ENCODE assay signal across 24 mouse cellular contexts in genomic region chr1:181315350-181315749, GRCm38 (mm10). TPM values are rescaled to one million over a fixed set of nuclear protein-coding genes. Genes with fewer than 3 reads are reported as not detected.
A peak's percentile ranks its signal among the peaks of the same experiment; 100 is the strongest.
DNase-seq lines count a peak whose midpoint lies in the region; ATAC-seq and TF ChIP-seq lines count a peak whose summit lies in the region.
"Had no signal": no experiment of that assay in that cellular context is flagged by ENCODE, and none has a peak within 500 bp of the region (broad histone marks: within the 10 kb centered on the region; RNA-seq: fewer than 3 reads in every experiment).

No protein-coding gene starts in this region.

- H3K4me2 ChIP-seq in lung, postnatal 0 days (replicated peaks; ENCODE audit: low read depth, low read length), result no peak overlapping the region
- H3K4me2 ChIP-seq: embryonic facial prominence, embryonic 12.5 days; forebrain, embryonic 13.5 days; forebrain, embryonic 15.5 days had no signal

- H3K27ac ChIP-seq in lung, postnatal 0 days (ENCODE audit: low read length), result no peak overlapping the region
- H3K27ac ChIP-seq: embryonic facial prominence, embryonic 10.5 days; embryonic facial prominence, embryonic 12.5 days; forebrain, embryonic 13.5 days; forebrain, embryonic 15.5 days had no signal

- no peaks in the 10 kb centered on the region for H3K36me3 ChIP-seq in lung, postnatal 0 days (ENCODE audit: insufficient read depth, low read length)
- H3K36me3 ChIP-seq: embryonic facial prominence, embryonic 10.5 days; embryonic facial prominence, embryonic 12.5 days; forebrain, embryonic 15.5 days; G1E had no signal

- H3K9ac ChIP-seq in lung, postnatal 0 days (replicated peaks; ENCODE audit: low read depth), result no peak overlapping the region
- H3K9ac ChIP-seq: embryonic facial prominence, embryonic 12.5 days; forebrain, embryonic 13.5 days; forebrain, embryonic 15.5 days had no signal

- peak; percentile 60; the same call in 1 of the 2 replicates for ATAC-seq in lung, postnatal 0 days
- ATAC-seq: activated CD4-positive, CD25-positive, alpha-beta regulatory T cell, adult 4 months; CD4-positive, CD25-positive, alpha-beta regulatory T cell, adult 4 months; forebrain, embryonic 13.5 days; forebrain, embryonic 15.5 days; Patski had no signal

- 61% methylated on average over 3 of the region's 3 CpGs for WGBS in lung, postnatal 0 days

- no peaks in the 10 kb centered on the region for H3K27me3 ChIP-seq in lung, postnatal 0 days (replicated peaks; ENCODE audit: insufficient read depth, low read length)
- H3K27me3 ChIP-seq: CH12.LX; embryonic facial prominence, embryonic 12.5 days; forebrain, embryonic 13.5 days; forebrain, embryonic 15.5 days had no signal

- no peaks in the 10 kb centered on the region for H3K4me1 ChIP-seq in lung, postnatal 0 days (ENCODE audit: insufficient read depth, low read depth, low read length)
- H3K4me1 ChIP-seq: embryonic facial prominence, embryonic 10.5 days; forebrain, embryonic 13.5 days; forebrain, embryonic 15.5 days had no signal

- peak; percentile 49; the same call in 1 of the 2 replicates for TF ChIP-seq EP300 in lung, postnatal 0 days (IDR thresholded peaks at IDR 0.05)

- DNase-seq in heart, adult 11 months, result peak; percentile 9
- DNase-seq in heart, adult 9 months (ENCODE audit: low spot score in 2 of 2), result no peak
- peak; percentile 16 for DNase-seq in lung, postnatal 0 days (ENCODE audit: low spot score)
- DNase-seq in lung, postnatal 4 days, result no peak
- DNase-seq in lung, postnatal 36 days, result peak; percentile 21
- DNase-seq in lung, postnatal 14 days, result no peak
- DNase-seq: adrenal gland, adult 8-10 months; adrenal gland, postnatal 14 days; adrenal gland, postnatal 36 days; B cell, adult 2 months; cerebellum, adult 11-12 months; cerebellum, adult 2 months; cerebellum, adult 9-10 months; cerebellum, postnatal 10 days; cerebellum, postnatal 25 days had no signal

- H3K4me3 ChIP-seq in lung, postnatal 0 days (ENCODE audit: low read depth, low read length), result no peak overlapping the region
- H3K4me3 ChIP-seq: embryonic facial prominence, embryonic 10.5 days; embryonic facial prominence, embryonic 12.5 days; forebrain, embryonic 13.5 days; forebrain, embryonic 15.5 days had no signal

- no peaks in the 10 kb centered on the region for H3K9me3 ChIP-seq in lung, postnatal 0 days (ENCODE audit: low read length)
- H3K9me3 ChIP-seq: embryonic facial prominence, embryonic 10.5 days; embryonic facial prominence, embryonic 12.5 days; forebrain, embryonic 13.5 days; forebrain, embryonic 15.5 days had no signal

- no peak for TF ChIP-seq CTCF in lung, postnatal 0 days (IDR thresholded peaks at IDR 0.05)

RNA-seq across cellular contexts. Expression of gene Cnih3, which starts 37.1 kb away (rescaled TPM):
- polyA plus RNA-seq in lung, postnatal 0 days (2015; fragmentation: Nextera tagmentation; extraction: Ambion mirVana), result 0.25 and 0.30 TPM in 2 replicates
- polyA plus RNA-seq: activated CD4-positive, CD25-positive, alpha-beta regulatory T cell, adult 4 months; CD4-positive, CD25-positive, alpha-beta regulatory T cell, adult 4 months; G1E had no signal

Comparison
In these comparisons a context has a peak if more than half of its experiments do, and no peak if none do; other contexts are left out.
1. DNase-seq: peak in heart, adult 11 months (single experiment), lung, postnatal 0 days (single experiment) and lung, postnatal 36 days (single experiment); none in heart, adult 9 months (0 of 2), lung, postnatal 4 days (0 of 2) and lung, postnatal 14 days (single experiment).